Mouse (Mus musculus) heart, embryonic 10.5 days (tissue): ENCODE measurements around the gene Dab2ip. TPM values are rescaled to one million over a fixed set of nuclear protein-coding genes. Genes with fewer than 3 reads are reported as not detected.

ENCODE experiments used
- DNase-seq: peaks from one replicate; pipeline ENCODE4 v3.0.0-alpha.2; 2017; ENCODE audit warnings: low spot score
- H3K27ac ChIP-seq: fragments of 300-500 bp; sonication (generic); 2 replicates; pipeline ENCODE4 v1.5.1; 2016; ENCODE audit warnings: mild to moderate bottlenecking
- H3K27me3 ChIP-seq: fragments of 300-500 bp; sonication (generic); 2 replicates; pipeline ENCODE4 v1.6.1; 2016; ENCODE audit warnings: mild to moderate bottlenecking; ENCODE audit not compliant: poor library complexity, insufficient read depth, severe bottlenecking
- H3K36me3 ChIP-seq: fragments of 300-500 bp; sonication (generic); 2 replicates; pipeline ENCODE4 v1.6.1; 2016; ENCODE audit warnings: mild to moderate bottlenecking, moderate library complexity
- H3K4me1 ChIP-seq: fragments of 300-500 bp; sonication (generic); 2 replicates; pipeline ENCODE4 v1.6.1; 2016; ENCODE audit warnings: mild to moderate bottlenecking
- H3K4me3 ChIP-seq: fragments of 300-500 bp; sonication (generic); 2 replicates; pipeline ENCODE4 v1.5.1; 2016; ENCODE audit warnings: mild to moderate bottlenecking, moderate library complexity
- H3K9me3 ChIP-seq: fragments of 300-500 bp; sonication (generic); 2 replicates; pipeline ENCODE4 v1.6.1; 2016; ENCODE audit warnings: mild to moderate bottlenecking, moderate library complexity
- WGBS: fragments of 180-500 bp; shearing (Covaris S2); methylation state at CpG from one replicate; pipeline ENCODE4 v1.1.7; 2016; 5-methylcytosine and 5-hydroxymethylcytosine counted together
- polyA plus RNA-seq: library from polyadenylated mRNA; unstranded; fragments of >200 nt; fragmentation: Nextera tagmentation; extraction: Ambion mirVana; gene quantifications from 2 replicates; pipeline ENCODE4 v1.2.1, GENCODE M21; 2016

Gene Dab2ip
- polyA plus RNA-seq, 1 experiment from 2014 or later: 49.0 TPM

GRCm38 (mm10) chr2:35610168-35610951, 52.3 kb downstream of the Dab2ip start:
- H3K27ac ChIP-seq: peak overlapping the region; percentile 81
- no peaks in the 10 kb centered on the region for H3K9me3 ChIP-seq
- H3K27me3 ChIP-seq: no peaks in the 10 kb centered on the region
- H3K4me1 ChIP-seq: peaks cover 100% of the 10 kb centered on the region
- peak overlapping the region; percentile 19; the same call in 1 of the 2 replicates for H3K4me3 ChIP-seq
- 9% methylated on average over 11 of the region's 11 CpGs for WGBS
- DNase-seq: no peak
- H3K36me3 ChIP-seq: no peaks in the 10 kb centered on the region

- DNase-seq: no peak
- Histone ChIP-seq H3K4me3 (no peak overlapping the region), H3K27me3 (no peaks in the 10 kb centered on the region), H3K36me3 (no peaks in the 10 kb centered on the region), H3K27ac (peak overlapping the region; percentile 81), H3K4me1 (peaks cover 100% of the 10 kb centered on the region), H3K9me3 (no peaks in the 10 kb centered on the region)
- 83% methylated on average over 7 of the region's 7 CpGs for WGBS
Measured at GRCm38 (mm10) chr2:35610976-35611375, 52.9 kb downstream of the Dab2ip start.

- no peaks in the 10 kb centered on the region for H3K36me3 ChIP-seq
- WGBS: 88% methylated on average over 4 of the region's 4 CpGs
- no peaks in the 10 kb centered on the region for H3K9me3 ChIP-seq
- H3K4me1 ChIP-seq: peaks cover 100% of the 10 kb centered on the region
- H3K27ac ChIP-seq: peak overlapping the region; percentile 50; the same call in 1 of the 2 replicates
- DNase-seq: no peak
- H3K27me3 ChIP-seq: no peaks in the 10 kb centered on the region
- H3K4me3 ChIP-seq: no peak overlapping the region
Measured at GRCm38 (mm10) chr2:35611645-35612044, 53.6 kb downstream of the Dab2ip start.

GRCm38 (mm10) chr2:35612297-35612696, 54.2 kb downstream of the Dab2ip start:
- Histone ChIP-seq H3K27ac (peak overlapping the region; percentile 50), H3K27me3 (no peaks in the 10 kb centered on the region), H3K36me3 (no peaks in the 10 kb centered on the region), H3K4me1 (peaks cover 100% of the 10 kb centered on the region), H3K9me3 (no peaks in the 10 kb centered on the region), H3K4me3 (no peak overlapping the region)
- WGBS: 80% methylated on average over 7 of the region's 7 CpGs
- DNase-seq: no peak

- Histone ChIP-seq H3K27me3 (no peaks in the 10 kb centered on the region), H3K4me1 (peaks cover 99% of the 10 kb centered on the region), H3K9me3 (no peaks in the 10 kb centered on the region), H3K27ac (peak overlapping the region; percentile 75), H3K4me3 (no peak overlapping the region), H3K36me3 (no peaks in the 10 kb centered on the region)
- 43% methylated on average over 3 of the region's 3 CpGs for WGBS
- no peak for DNase-seq
Measured at GRCm38 (mm10) chr2:35613946-35614353, 55.9 kb downstream of the Dab2ip start.

- no peak for DNase-seq
- peak overlapping the region; percentile 75; the same call in 1 of the 2 replicates for H3K27ac ChIP-seq
- no peak overlapping the region for H3K4me3 ChIP-seq
- H3K9me3 ChIP-seq: no peaks in the 10 kb centered on the region
- WGBS: 48% methylated on average over 3 of the region's 3 CpGs
- H3K36me3 ChIP-seq: no peaks in the 10 kb centered on the region
- H3K4me1 ChIP-seq: peaks cover 99% of the 10 kb centered on the region
- no peaks in the 10 kb centered on the region for H3K27me3 ChIP-seq
Measured at GRCm38 (mm10) chr2:35614411-35614810, 56.3 kb downstream of the Dab2ip start.

GRCm38 (mm10) chr2:35615366-35615765, 57.3 kb downstream of the Dab2ip start:
- WGBS: 60% methylated on average over 4 of the region's 4 CpGs
- H3K9me3 ChIP-seq: no peaks in the 10 kb centered on the region
- no peak for DNase-seq
- H3K4me1 ChIP-seq: peaks cover 99% of the 10 kb centered on the region
- H3K27me3 ChIP-seq: no peaks in the 10 kb centered on the region
- no peak overlapping the region for H3K4me3 ChIP-seq
- H3K36me3 ChIP-seq: no peaks in the 10 kb centered on the region
- 0 out of 2 replicates have a peak overlapping the region, but pooled peaks have one; percentile 76 for H3K27ac ChIP-seq

GRCm38 (mm10) chr2:35615977-35616376, 57.9 kb downstream of the Dab2ip start:
- Histone ChIP-seq H3K4me1 (peaks cover 99% of the 10 kb centered on the region), H3K36me3 (no peaks in the 10 kb centered on the region), H3K27me3 (no peaks in the 10 kb centered on the region), H3K9me3 (no peaks in the 10 kb centered on the region), H3K27ac (peak overlapping the region; percentile 76), H3K4me3 (no peak overlapping the region)
- 41% methylated on average over 2 of the region's 2 CpGs for whole genome bisulfite sequencing
- DNase-seq: no peak

- Histone ChIP-seq H3K4me3 (no peak overlapping the region), H3K4me1 (peaks cover 99% of the 10 kb centered on the region), H3K36me3 (no peaks in the 10 kb centered on the region), H3K9me3 (no peaks in the 10 kb centered on the region), H3K27ac (peak overlapping the region; percentile 76), H3K27me3 (no peaks in the 10 kb centered on the region)
- 46% methylated on average over 6 of the region's 6 CpGs for WGBS
- no peak for DNase-seq
Measured at GRCm38 (mm10) chr2:35616891-35617658, 59.0 kb downstream of the Dab2ip start.

GRCm38 (mm10) chr2:35618981-35619380, 60.9 kb downstream of the Dab2ip start:
- Histone ChIP-seq H3K36me3 (no peaks in the 10 kb centered on the region), H3K27me3 (no peaks in the 10 kb centered on the region), H3K27ac (peak overlapping the region; percentile 94), H3K4me3 (no peak overlapping the region), H3K4me1 (peaks cover 98% of the 10 kb centered on the region), H3K9me3 (no peaks in the 10 kb centered on the region)
- no peak for DNase-seq
- 66% methylated on average over 7 of the region's 7 CpGs for WGBS

GRCm38 (mm10) chr2:35619532-35619931, 61.5 kb downstream of the Dab2ip start:
- H3K9me3 ChIP-seq: no peaks in the 10 kb centered on the region
- H3K27ac ChIP-seq: peak overlapping the region; percentile 94
- WGBS: 34% methylated on average over 2 of the region's 2 CpGs
- H3K27me3 ChIP-seq: no peaks in the 10 kb centered on the region
- H3K4me1 ChIP-seq: peaks cover 98% of the 10 kb centered on the region
- DNase-seq: no peak
- H3K4me3 ChIP-seq: peak overlapping the region; percentile 44
- H3K36me3 ChIP-seq: no peaks in the 10 kb centered on the region

GRCm38 (mm10) chr2:35620364-35621224, 62.5 kb downstream of the Dab2ip start:
- Histone ChIP-seq H3K4me3 (peak overlapping the region; percentile 44), H3K4me1 (peaks cover 98% of the 10 kb centered on the region), H3K36me3 (peaks cover 8% of the 10 kb centered on the region; the same call in 1 of the 2 replicates), H3K27ac (peak overlapping the region; percentile 94), H3K9me3 (no peaks in the 10 kb centered on the region), H3K27me3 (no peaks in the 10 kb centered on the region)
- DNase-seq: peak; percentile 83
- 15% methylated on average over 7 of the region's 7 CpGs for WGBS
